Mouse (Mus musculus) brain, embryonic 14.5 days (tissue): Measurements from ENCODE around the gene Ntrk3.

ENCODE experiments used
- CTCF ChIP-seq: fragments of 200-500 bp; IDR thresholded peaks from 2 replicates; pipeline ENCODE4 v1.5.1; 2012; ENCODE audit warnings: inconsistent platforms, mild to moderate bottlenecking, moderate library complexity, borderline replicate concordance; ENCODE audit not compliant: insufficient read depth, insufficient read length; ENCODE audit errors: extremely low read depth
- POLR2A ChIP-seq: fragments of 200-500 bp; IDR thresholded peaks from 2 replicates; pipeline ENCODE4 v1.6.1; 2012; ENCODE audit warnings: mild to moderate bottlenecking, inconsistent platforms, borderline replicate concordance; ENCODE audit not compliant: poor library complexity, insufficient read depth, insufficient read length, severe bottlenecking; ENCODE audit errors: extremely low read depth

- no peak for TF ChIP-seq CTCF
- TF ChIP-seq POLR2A = no peak
These were observed 31.4 kb upstream of the Ntrk3 start for GRCm38 (mm10) chr7:78769075-78769652.
